Mouse (Mus musculus) limb, embryonic 14.5 days (tissue): ENCODE data around the gene Rufy4. TPM values are rescaled to one million over a fixed set of nuclear protein-coding genes. Genes with fewer than 3 reads are reported as not detected.
"Not testable (repeated sequence)": the region's sequence is repeated elsewhere in the genome, so short reads cannot be mapped to it uniquely, and the experiment has no call there.

Source experiments
- ATAC-seq: fragments of 200-750 bp; cut with Nextera tagmentation; 2 replicates; pipeline ENCODE4 v1.8.0; 2017; ENCODE audit warnings: low read depth, moderate number of reproducible peaks, moderate TSS enrichment; ENCODE audit not compliant: low FRiP score
- DNase-seq: peaks from one replicate; pipeline ENCODE4 v3.0.0-alpha.2; 2015; ENCODE audit warnings: low spot score
- H3K27ac ChIP-seq: fragments of 300-500 bp; sonication (generic); replicated peaks from 2 replicates; pipeline ENCODE4 v1.5.1; 2014; ENCODE audit warnings: low read depth, mild to moderate bottlenecking, low read length, moderate library complexity, mixed read lengths
- H3K27me3 ChIP-seq: fragments of 300-500 bp; sonication (generic); 2 replicates; pipeline ENCODE4 v1.6.1; 2014; ENCODE audit warnings: low read length, mixed read lengths; ENCODE audit not compliant: control insufficient read depth, insufficient read depth
- H3K36me3 ChIP-seq: fragments of 300-500 bp; sonication (generic); 2 replicates; pipeline ENCODE4 v1.6.1; 2014; ENCODE audit warnings: mild to moderate bottlenecking, low read length, moderate library complexity, mixed read lengths; ENCODE audit not compliant: control insufficient read depth, insufficient read depth
- H3K4me1 ChIP-seq: fragments of 300-500 bp; sonication (generic); 2 replicates; pipeline ENCODE4 v1.6.1; 2014; ENCODE audit warnings: antibody characterized with exemption, low read length, mixed read lengths; ENCODE audit not compliant: control insufficient read depth, insufficient read depth
- H3K4me2 ChIP-seq: fragments of 300-500 bp; sonication (generic); replicated peaks from 2 replicates; pipeline ENCODE4 v1.6.1; 2014; ENCODE audit warnings: low read depth, mild to moderate bottlenecking, low read length, moderate library complexity; ENCODE audit not compliant: severe bottlenecking
- H3K4me3 ChIP-seq: fragments of 300-500 bp; sonication (generic); replicated peaks from 2 replicates; pipeline ENCODE4 v1.5.1; 2014; ENCODE audit warnings: low read length
- H3K9ac ChIP-seq: fragments of 300-500 bp; sonication (generic); 2 replicates; pipeline ENCODE4 v1.6.1; 2014; ENCODE audit warnings: mild to moderate bottlenecking, low read depth, low read length, moderate library complexity; ENCODE audit not compliant: severe bottlenecking
- H3K9me3 ChIP-seq: fragments of 300-500 bp; sonication (generic); 2 replicates; pipeline ENCODE4 v1.6.1; 2016; ENCODE audit warnings: low read length; ENCODE audit not compliant: control insufficient read depth
- POLR2A ChIP-seq: fragments of 200-500 bp; IDR thresholded peaks from 2 replicates; pipeline ENCODE4 v1.8.0; 2012; ENCODE audit warnings: inconsistent platforms, mild to moderate bottlenecking, moderate library complexity, borderline replicate concordance; ENCODE audit not compliant: insufficient read depth, insufficient read length; ENCODE audit errors: extremely low read depth
- WGBS: fragments of 180-500 bp; shearing (Covaris S2); extraction: QIAGEN DNeasy Blood & Tissue Kit; methylation state at CpG from one replicate; pipeline ENCODE4 v1.1.7; 2014; 5-methylcytosine and 5-hydroxymethylcytosine counted together
- polyA plus RNA-seq, 2 experiments: library from polyadenylated mRNA; depleted of rRNA in 1 of 2; stranded (reverse) in 1 of 2; unstranded in 1 of 2; fragments of >200 nt; fragmentation: Nextera tagmentation in 1 of 2; extraction: Ambion mirVana in 1 of 2; gene quantifications; 2 replicates each; pipeline versions ENCODE4 v1.2.1 to v1.2.3; 2012 to 2014

The Rufy4 gene
- polyA plus RNA-seq, 2 experiments = 0.48 to 0.65 TPM

DNA sequence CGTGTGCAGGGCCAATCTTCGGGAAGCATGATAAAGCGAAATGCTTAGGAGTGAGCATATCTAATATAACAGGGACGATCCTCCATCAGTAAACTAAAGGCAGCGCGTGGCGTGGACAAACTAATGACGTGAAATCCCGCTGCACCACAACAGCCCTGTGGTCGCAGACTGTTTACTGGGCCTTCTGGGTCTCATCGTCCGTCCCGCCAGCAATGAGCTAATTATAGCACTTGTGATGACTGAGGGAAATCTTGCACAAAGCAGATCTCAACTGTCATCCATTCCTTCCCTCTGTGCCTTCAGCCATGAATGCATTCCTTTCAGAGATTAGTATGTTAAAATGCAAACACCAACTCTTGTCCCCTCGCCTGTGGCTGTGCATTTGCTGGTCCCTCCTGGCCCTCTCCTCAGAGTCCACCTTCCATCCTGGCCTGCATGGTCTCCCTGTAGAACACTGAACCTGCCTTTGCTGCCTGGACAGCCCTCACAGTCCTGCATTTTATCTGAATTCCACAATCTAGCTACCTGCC is 31.1 kb downstream of the Rufy4 start:
- DNase-seq (no peak), ATAC-seq (no peak)
- Histone ChIP-seq H3K4me2 (no peak overlapping the region), H3K36me3 (no peaks in the 10 kb centered on the region), H3K27ac (no peak overlapping the region), H3K4me1 (no peaks in the 10 kb centered on the region), H3K9ac (no peak overlapping the region), H3K4me3 (no peak overlapping the region), H3K27me3 (no peaks in the 10 kb centered on the region), H3K9me3 (no peaks in the 10 kb centered on the region)
- TF ChIP-seq POLR2A = no peak
- WGBS = 78% methylated on average over 14 of the region's 14 CpGs

- DNase-seq, H3K9ac ChIP-seq, H3K4me3 ChIP-seq, H3K4me2 ChIP-seq, H3K27me3 ChIP-seq, H3K27ac ChIP-seq, H3K36me3 ChIP-seq, H3K9me3 ChIP-seq, ATAC-seq, H3K4me1 ChIP-seq: not testable (repeated sequence)
- 83% methylated on average over 4 of the region's 5 CpGs for WGBS
Measured at GRCm38 (mm10) chr1:74159613-74160012, 34.3 kb downstream of the Rufy4 start.

DNA sequence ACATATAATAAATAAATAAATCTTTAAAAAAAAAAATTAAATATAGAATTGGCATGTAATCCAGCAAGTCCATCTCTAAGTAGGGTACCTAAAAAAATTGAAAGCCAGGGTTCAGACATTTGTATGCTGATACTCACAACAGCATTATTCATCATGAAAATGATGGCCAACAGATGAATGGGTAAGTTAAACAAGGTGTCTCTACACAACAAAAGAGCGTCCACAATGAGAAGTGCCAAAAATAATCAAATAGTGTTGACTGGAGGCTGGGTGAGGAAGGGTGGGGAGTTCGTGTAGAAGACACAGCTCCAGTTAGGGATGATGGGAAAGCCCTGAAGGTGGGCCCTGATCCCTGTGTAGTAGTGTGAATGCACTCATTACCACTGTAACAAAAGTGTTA is 34.7 kb downstream of the Rufy4 start:
- H3K36me3 ChIP-seq = no peaks in the 10 kb centered on the region
- DNase-seq = no peak
- WGBS = 57% methylated on average over 2 of the region's 2 CpGs
- TF ChIP-seq POLR2A = no peak
- H3K4me2 ChIP-seq = no peak overlapping the region
- no peaks in the 10 kb centered on the region for H3K4me1 ChIP-seq
- ATAC-seq = no peak
- H3K9ac ChIP-seq = no peak overlapping the region
- H3K9me3 ChIP-seq = no peaks in the 10 kb centered on the region
- H3K27ac ChIP-seq = no peak overlapping the region
- H3K4me3 ChIP-seq = no peak overlapping the region
- H3K27me3 ChIP-seq = no peaks in the 10 kb centered on the region

DNA sequence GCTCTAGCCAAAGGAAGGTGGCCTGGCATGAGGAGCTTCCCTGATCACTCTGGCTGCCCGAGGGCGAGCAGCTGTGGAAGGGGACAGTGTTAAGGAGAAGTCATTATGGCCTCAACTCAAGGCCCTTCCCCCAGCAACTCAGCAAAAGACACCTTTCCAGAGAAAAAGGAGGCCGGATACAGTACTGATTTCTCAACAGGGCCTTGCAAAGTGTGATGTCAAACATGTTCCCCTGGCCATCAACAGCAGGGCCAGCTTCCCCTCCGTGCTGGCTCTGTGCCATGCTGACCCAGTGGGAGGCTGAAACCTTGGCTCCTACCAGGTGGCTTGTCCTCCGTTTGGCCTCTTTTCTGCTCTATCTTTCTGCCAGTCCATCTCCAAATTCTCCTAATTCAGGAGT is 41.8 kb downstream of the Rufy4 start:
- TF ChIP-seq POLR2A = no peak
- no peak for ATAC-seq
- no peak overlapping the region for H3K4me2 ChIP-seq
- no peak overlapping the region for H3K9ac ChIP-seq
- no peak overlapping the region for H3K27ac ChIP-seq
- 84% methylated on average over 5 of the region's 5 CpGs for WGBS
- H3K36me3 ChIP-seq = no peaks in the 10 kb centered on the region
- H3K4me1 ChIP-seq = no peaks in the 10 kb centered on the region
- DNase-seq = no peak
- H3K4me3 ChIP-seq = no peak overlapping the region
- H3K9me3 ChIP-seq = no peaks in the 10 kb centered on the region
- H3K27me3 ChIP-seq = no peaks in the 10 kb centered on the region

GRCm38 (mm10) chr1:74169721-74170120 is 44.4 kb downstream of the Rufy4 start:
- Histone ChIP-seq H3K27ac (no peak overlapping the region), H3K4me1 (no peaks in the 10 kb centered on the region), H3K36me3 (no peaks in the 10 kb centered on the region), H3K9me3 (no peaks in the 10 kb centered on the region), H3K27me3 (no peaks in the 10 kb centered on the region), H3K4me2 (no peak overlapping the region), H3K9ac (no peak overlapping the region), H3K4me3 (no peak overlapping the region)
- 88% methylated on average over 3 of the region's 3 CpGs for WGBS
- TF ChIP-seq POLR2A = no peak
- ATAC-seq (no peak), DNase-seq (no peak)

- no peaks in the 10 kb centered on the region for H3K9me3 ChIP-seq
- no peaks in the 10 kb centered on the region for H3K27me3 ChIP-seq
- no peak overlapping the region for H3K27ac ChIP-seq
- no peak overlapping the region for H3K9ac ChIP-seq
- DNase-seq (no peak), ATAC-seq (no peak)
- WGBS = 75% methylated on average over 3 of the region's 3 CpGs
- no peak for TF ChIP-seq POLR2A
- no peak overlapping the region for H3K4me3 ChIP-seq
- no peaks in the 10 kb centered on the region for H3K36me3 ChIP-seq
- no peaks in the 10 kb centered on the region for H3K4me1 ChIP-seq
- no peak overlapping the region for H3K4me2 ChIP-seq
Measured at GRCm38 (mm10) chr1:74172722-74173121, 47.4 kb downstream of the Rufy4 start.
